Mouse (Mus musculus) liver, embryonic 15.5 days (tissue): ENCODE measurements around the gene Lrig1. TPM values are rescaled to one million over a fixed set of nuclear protein-coding genes. Genes with fewer than 3 reads are reported as not detected.

Source experiments
- ATAC-seq: fragments of 200-750 bp; cut with Nextera tagmentation; 2 replicates; pipeline ENCODE4 v1.8.0; 2017; ENCODE audit warnings: moderate number of reproducible peaks, mild to moderate bottlenecking, moderate library complexity; ENCODE audit not compliant: insufficient read depth
- H3K27ac ChIP-seq: fragments of 300-500 bp; sonication (generic); replicated peaks from 2 replicates; pipeline ENCODE4 v1.5.1; 2015; ENCODE audit warnings: mild to moderate bottlenecking, inconsistent platforms
- H3K27me3 ChIP-seq: fragments of 300-500 bp; sonication (generic); 2 replicates; pipeline ENCODE4 v1.6.1; 2015; ENCODE audit warnings: mild to moderate bottlenecking, inconsistent platforms
- H3K36me3 ChIP-seq: fragments of 300-500 bp; sonication (generic); replicated peaks from 2 replicates; pipeline ENCODE4 v1.6.1; 2015; ENCODE audit warnings: moderate library complexity, mild to moderate bottlenecking, inconsistent platforms
- H3K4me1 ChIP-seq: fragments of 300-500 bp; sonication (generic); replicated peaks from 2 replicates; pipeline ENCODE4 v1.6.1; 2015; ENCODE audit warnings: inconsistent platforms
- H3K4me2 ChIP-seq: fragments of 300-500 bp; sonication (generic); 2 replicates; pipeline ENCODE4 v1.6.1; 2015; ENCODE audit warnings: moderate library complexity, mild to moderate bottlenecking, inconsistent platforms
- H3K4me3 ChIP-seq: fragments of 300-500 bp; sonication (generic); replicated peaks from 2 replicates; pipeline ENCODE4 v1.5.1; 2015; ENCODE audit warnings: mild to moderate bottlenecking, inconsistent platforms
- H3K9ac ChIP-seq: fragments of 300-500 bp; sonication (generic); 2 replicates; pipeline ENCODE4 v1.6.1; 2015; ENCODE audit warnings: moderate library complexity, mild to moderate bottlenecking, inconsistent platforms
- H3K9me3 ChIP-seq: fragments of 300-500 bp; sonication (generic); replicated peaks from 2 replicates; pipeline ENCODE4 v1.6.1; 2016; ENCODE audit warnings: inconsistent platforms
- WGBS: fragments of 180-500 bp; shearing (Covaris S2); methylation state at CpG from one replicate; pipeline ENCODE4 v1.1.7; 2015; ENCODE audit warnings: mixed read lengths; ENCODE audit not compliant: insufficient replicate concordance; 5-methylcytosine and 5-hydroxymethylcytosine counted together
- polyA plus RNA-seq: library from polyadenylated mRNA; unstranded; fragments of >200 nt; fragmentation: Nextera tagmentation; extraction: Ambion mirVana; gene quantifications from 2 replicates; pipeline ENCODE4 v1.2.1, GENCODE M21; 2015

Gene Lrig1
- polyA plus RNA-seq, 1 experiment from 2014 or later = 2.7 TPM

DNA sequence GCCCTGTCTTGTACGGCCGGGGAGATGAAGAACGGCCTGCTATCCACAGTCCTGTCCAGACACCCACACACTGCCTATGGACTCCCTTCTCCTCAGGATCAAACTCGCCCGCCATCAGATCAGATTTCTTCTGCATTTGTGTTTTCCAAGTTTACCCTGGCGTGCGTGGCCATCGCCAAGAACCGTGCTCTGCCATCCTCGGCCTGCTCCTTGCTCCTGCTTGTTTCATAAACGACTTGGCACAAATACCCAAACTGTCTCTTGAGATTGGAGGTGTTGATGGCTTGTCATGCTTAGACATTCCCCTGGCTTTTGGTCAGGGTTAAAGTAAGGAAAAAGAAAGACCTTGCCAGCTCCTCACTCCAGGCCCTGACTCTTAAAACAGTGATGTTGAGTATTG, 105.2 kb downstream of the Lrig1 start:
- 84% methylated on average over 11 of the region's 11 CpGs for WGBS
- no peak overlapping the region for H3K27ac ChIP-seq
- no peak for ATAC-seq
- no peak overlapping the region for H3K4me3 ChIP-seq
- H3K9ac ChIP-seq = no peak overlapping the region
- H3K9me3 ChIP-seq = no peaks in the 10 kb centered on the region
- H3K27me3 ChIP-seq = no peaks in the 10 kb centered on the region
- H3K4me2 ChIP-seq = no peak overlapping the region
- H3K4me1 ChIP-seq = no peaks in the 10 kb centered on the region
- no peaks in the 10 kb centered on the region for H3K36me3 ChIP-seq

DNA sequence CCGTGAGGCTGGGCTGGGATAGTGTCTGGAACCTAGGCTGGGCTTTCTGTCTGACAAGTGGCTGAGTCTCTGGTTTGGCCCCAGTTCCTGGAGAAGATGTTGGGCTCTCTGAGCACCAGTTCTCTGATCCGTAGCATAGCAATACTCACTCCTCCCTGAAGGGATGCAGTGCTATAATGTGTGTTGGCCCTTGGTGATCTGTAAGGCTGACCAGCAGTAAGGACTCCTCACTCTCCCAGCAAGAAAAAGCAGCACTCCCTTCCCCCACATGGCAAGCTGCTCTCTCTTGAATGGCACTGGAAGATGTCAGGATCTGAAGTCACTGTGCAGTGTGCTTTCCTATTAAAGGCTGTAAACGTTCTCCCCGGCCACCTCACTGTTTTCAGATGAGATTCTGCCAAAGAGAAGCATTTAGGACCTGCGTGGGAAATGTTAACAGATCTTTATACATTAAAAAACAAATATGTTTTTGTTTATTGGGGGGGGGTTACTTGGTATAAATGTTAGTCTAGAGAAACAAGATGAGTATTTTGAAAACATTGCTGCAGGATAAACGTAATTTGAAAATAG, 105.8 kb downstream of the Lrig1 start:
- Histone ChIP-seq H3K27me3 (no peaks in the 10 kb centered on the region), H3K4me2 (no peak overlapping the region), H3K27ac (no peak overlapping the region), H3K4me3 (no peak overlapping the region), H3K9me3 (no peaks in the 10 kb centered on the region), H3K36me3 (no peaks in the 10 kb centered on the region), H3K4me1 (no peaks in the 10 kb centered on the region), H3K9ac (no peak overlapping the region)
- ATAC-seq = no peak
- 65% methylated on average over 6 of the region's 6 CpGs for WGBS

DNA sequence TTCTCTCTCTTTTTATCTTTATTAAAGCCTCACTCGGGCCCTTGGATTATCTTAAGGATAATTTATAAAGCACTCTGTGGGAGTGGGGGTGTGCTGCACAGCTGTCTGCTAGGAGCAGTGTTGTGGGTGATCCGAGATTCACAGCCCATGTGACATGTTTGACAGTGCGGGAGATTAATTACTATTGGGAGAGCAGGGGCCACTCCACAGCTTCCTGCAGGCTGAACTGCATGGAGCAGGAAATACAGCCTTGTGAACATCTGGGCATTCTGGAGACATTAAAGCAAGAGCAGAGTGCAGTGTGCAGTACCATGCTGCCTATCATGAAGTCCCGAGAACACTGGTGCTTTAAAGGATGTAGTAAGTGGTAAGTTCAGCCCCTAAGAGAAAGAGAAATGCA, 107.2 kb downstream of the Lrig1 start:
- 47% methylated on average over 4 of the region's 4 CpGs for WGBS
- H3K4me3 ChIP-seq = no peak overlapping the region
- H3K4me1 ChIP-seq = no peaks in the 10 kb centered on the region
- H3K4me2 ChIP-seq = no peak overlapping the region
- H3K36me3 ChIP-seq = no peaks in the 10 kb centered on the region
- no peak overlapping the region for H3K9ac ChIP-seq
- no peak for ATAC-seq
- H3K27me3 ChIP-seq = no peaks in the 10 kb centered on the region
- no peak overlapping the region for H3K27ac ChIP-seq
- no peaks in the 10 kb centered on the region for H3K9me3 ChIP-seq

DNA sequence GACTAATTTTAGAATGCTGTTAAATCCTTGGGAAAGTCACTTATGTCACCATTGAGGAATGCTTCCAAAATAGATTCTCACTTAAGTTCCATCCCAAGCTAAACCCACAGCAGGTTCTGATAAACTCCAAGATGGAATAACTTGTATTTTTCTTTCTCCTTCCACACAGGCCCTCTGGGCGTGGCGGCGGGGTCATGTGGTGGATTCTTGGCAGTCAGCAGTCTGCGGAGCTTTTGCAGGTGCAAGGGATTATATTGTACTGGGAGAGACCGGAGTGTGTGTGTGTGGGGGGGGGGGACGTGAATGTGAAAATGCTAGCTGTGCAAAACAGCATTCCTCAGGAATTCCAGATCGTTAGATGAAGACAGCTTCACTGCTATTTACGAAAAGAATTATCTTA, 107.7 kb downstream of the Lrig1 start:
- 70% methylated on average over 8 of the region's 8 CpGs for WGBS
- Histone ChIP-seq H3K36me3 (no peaks in the 10 kb centered on the region), H3K4me3 (no peak overlapping the region), H3K4me1 (no peaks in the 10 kb centered on the region), H3K4me2 (no peak overlapping the region), H3K27me3 (no peaks in the 10 kb centered on the region), H3K9me3 (no peaks in the 10 kb centered on the region), H3K9ac (no peak overlapping the region), H3K27ac (no peak overlapping the region)
- no peak for ATAC-seq

DNA sequence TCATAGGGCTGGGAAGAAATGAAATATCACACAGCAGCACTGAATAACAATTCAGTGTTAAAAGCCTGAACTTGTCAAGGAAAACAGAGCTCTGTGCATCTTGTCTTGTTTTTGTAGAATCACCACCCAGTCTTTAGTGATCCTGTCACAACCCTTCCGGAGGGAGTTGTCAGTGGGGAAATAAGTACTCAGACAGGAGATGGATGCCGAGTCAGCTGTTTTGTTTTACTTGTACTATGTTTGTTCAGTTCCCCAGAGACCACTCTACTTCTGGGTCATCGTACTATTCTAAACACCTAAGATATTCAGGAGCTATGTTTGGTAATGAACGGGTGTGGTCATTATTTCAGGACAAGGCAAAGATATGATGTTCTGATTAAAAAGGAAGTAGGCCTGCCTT, 111.6 kb downstream of the Lrig1 start:
- Histone ChIP-seq H3K9ac (no peak overlapping the region), H3K4me3 (no peak overlapping the region), H3K4me1 (no peaks in the 10 kb centered on the region), H3K9me3 (no peaks in the 10 kb centered on the region), H3K36me3 (no peaks in the 10 kb centered on the region), H3K4me2 (no peak overlapping the region), H3K27me3 (no peaks in the 10 kb centered on the region), H3K27ac (no peak overlapping the region)
- no peak for ATAC-seq
- WGBS = 70% methylated on average over 4 of the region's 4 CpGs

DNA sequence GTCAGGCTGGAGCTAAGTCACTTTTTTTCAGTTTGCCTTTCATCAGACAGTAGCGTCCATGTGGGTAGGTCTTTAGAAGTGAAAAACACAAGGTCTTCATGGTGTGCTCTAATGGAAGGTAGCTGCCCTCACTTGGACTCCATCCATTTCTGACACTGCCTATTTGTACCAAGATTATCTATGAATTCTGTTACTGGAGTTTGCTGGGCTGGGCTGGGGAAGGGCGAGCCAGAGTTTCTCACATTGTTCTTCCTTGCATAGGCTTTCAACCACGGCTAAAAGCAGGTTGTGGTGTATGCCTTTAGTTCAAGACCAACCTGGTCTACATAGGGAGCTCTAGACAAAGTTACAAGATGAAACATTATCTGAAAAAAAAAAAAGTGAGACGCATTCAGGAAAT, 115.0 kb downstream of the Lrig1 start:
- Histone ChIP-seq H3K36me3 (no peaks in the 10 kb centered on the region), H3K4me1 (no peaks in the 10 kb centered on the region), H3K27ac (no peak overlapping the region), H3K9me3 (no peaks in the 10 kb centered on the region), H3K27me3 (no peaks in the 10 kb centered on the region), H3K9ac (no peak overlapping the region), H3K4me2 (no peak overlapping the region), H3K4me3 (no peak overlapping the region)
- 59% methylated on average over 4 of the region's 4 CpGs for WGBS
- ATAC-seq = no peak

DNA sequence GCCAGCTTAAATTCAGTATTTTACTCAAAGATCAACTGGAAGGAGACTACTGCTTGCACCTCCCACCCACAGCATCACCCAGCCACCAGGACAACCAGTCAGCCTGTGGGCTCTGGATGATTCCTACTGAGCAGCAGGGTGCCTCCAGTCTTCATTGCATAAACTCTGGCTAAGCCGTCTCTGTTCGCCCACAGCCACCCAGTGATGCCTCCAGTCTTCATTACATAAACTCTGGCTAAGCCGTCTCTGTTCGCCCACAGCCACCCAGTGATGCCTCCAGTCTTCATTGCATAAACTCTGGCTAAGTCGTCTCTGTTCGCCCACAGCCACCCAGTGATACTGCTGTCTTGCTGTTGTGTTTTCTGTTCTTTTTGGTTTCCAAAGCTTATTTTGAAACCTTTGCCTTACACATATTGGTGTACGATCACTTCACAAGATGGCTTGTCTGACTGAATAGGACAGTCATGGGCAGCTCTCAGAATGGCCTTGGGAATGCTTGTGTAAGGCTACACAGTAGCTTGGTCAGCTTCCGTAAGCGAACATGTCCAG, 115.7 kb downstream of the Lrig1 start:
- Histone ChIP-seq H3K36me3 (no peaks in the 10 kb centered on the region), H3K27ac (no peak overlapping the region), H3K9ac (no peak overlapping the region), H3K9me3 (no peaks in the 10 kb centered on the region), H3K4me2 (no peak overlapping the region), H3K4me3 (no peak overlapping the region), H3K4me1 (no peaks in the 10 kb centered on the region), H3K27me3 (no peaks in the 10 kb centered on the region)
- no peak for ATAC-seq
- 77% methylated on average over 9 of the region's 9 CpGs for WGBS

DNA sequence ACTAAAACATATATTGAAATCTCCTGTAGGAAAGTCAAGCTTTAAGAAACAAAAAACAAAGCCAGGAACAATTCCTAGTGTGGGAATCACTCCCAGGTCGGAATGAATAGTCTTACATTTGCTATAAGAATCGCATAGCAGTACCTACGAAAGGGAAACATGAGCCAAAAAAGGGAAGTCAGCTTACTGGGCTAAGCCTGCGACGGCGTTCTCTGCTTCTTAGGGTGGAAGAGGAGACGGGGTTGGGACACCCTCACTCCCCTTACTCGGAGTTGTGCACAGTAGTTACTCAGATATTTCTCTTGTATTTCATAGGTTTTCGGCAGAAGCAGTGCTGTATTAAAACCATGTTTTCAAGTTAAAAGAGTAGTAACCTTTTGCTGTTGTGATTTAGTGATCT, 117.9 kb downstream of the Lrig1 start:
- Histone ChIP-seq H3K4me3 (no peak overlapping the region), H3K4me2 (no peak overlapping the region), H3K9me3 (no peaks in the 10 kb centered on the region), H3K27ac (no peak overlapping the region), H3K4me1 (no peaks in the 10 kb centered on the region), H3K36me3 (no peaks in the 10 kb centered on the region), H3K27me3 (no peaks in the 10 kb centered on the region), H3K9ac (no peak overlapping the region)
- WGBS = 48% methylated on average over 9 of the region's 9 CpGs
- no peak for ATAC-seq

DNA sequence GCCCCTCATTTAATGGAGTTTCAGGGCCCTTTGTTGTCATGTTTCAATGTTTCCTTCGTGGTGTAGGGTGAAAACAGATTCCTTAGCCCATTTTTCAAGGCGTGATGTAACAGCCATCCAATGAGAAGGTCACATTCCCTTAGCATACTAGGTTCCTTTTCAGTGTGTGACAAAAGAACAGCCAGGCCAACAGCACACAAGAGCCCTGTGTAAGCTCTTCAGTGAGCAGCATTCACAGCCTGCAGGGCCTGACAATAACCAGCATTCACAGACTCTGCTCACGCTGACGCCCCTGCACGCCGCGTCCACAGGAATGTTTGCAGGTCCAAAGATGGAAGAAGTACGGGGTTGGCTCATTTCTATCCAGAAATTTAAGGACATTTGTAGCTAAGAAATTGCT, 122.0 kb downstream of the Lrig1 start:
- no peak for ATAC-seq
- no peaks in the 10 kb centered on the region for H3K27me3 ChIP-seq
- H3K36me3 ChIP-seq = no peaks in the 10 kb centered on the region
- no peak overlapping the region for H3K27ac ChIP-seq
- H3K9me3 ChIP-seq = no peaks in the 10 kb centered on the region
- WGBS = 81% methylated on average over 8 of the region's 8 CpGs
- no peak overlapping the region for H3K9ac ChIP-seq
- no peak overlapping the region for H3K4me3 ChIP-seq
- no peaks in the 10 kb centered on the region for H3K4me1 ChIP-seq
- no peak overlapping the region for H3K4me2 ChIP-seq

DNA sequence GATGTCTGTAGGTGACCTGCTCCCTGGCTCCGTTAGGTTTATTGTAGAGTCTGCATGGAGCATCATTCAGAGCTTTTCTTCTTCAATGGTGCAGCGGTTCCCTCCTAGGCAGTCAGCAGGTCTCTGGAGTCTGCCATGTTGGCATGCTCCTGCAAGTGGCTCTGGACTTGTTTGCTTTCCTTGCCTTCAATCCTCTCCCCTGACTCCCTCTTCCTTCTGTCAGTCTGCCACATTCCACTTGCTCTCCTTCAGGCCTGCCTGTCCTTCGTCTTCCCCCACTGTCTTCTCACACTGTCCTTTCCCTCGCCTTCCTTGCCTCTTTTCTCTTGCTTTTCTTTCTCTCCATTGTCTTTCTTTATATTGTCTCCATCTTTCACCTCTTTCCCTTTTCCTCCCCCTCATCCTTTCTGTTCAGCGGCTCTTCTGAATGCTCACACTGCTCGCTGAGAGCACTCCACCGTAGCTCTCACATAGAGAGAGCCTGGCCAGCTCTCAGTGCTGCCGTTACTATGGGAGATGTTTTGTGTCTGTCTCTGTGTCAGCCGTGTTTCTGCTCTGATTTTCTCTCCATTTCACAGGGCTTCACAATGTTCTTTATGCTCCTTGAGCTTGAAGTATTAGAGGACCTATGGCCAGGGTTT, 124.3 kb downstream of the Lrig1 start:
- H3K27ac ChIP-seq = no peak overlapping the region
- no peak overlapping the region for H3K4me2 ChIP-seq
- 69% methylated on average over 9 of the region's 9 CpGs for WGBS
- ATAC-seq = no peak
- no peak overlapping the region for H3K9ac ChIP-seq
- H3K27me3 ChIP-seq = no peaks in the 10 kb centered on the region
- H3K9me3 ChIP-seq = no peaks in the 10 kb centered on the region
- no peak overlapping the region for H3K4me3 ChIP-seq
- no peaks in the 10 kb centered on the region for H3K36me3 ChIP-seq
- no peaks in the 10 kb centered on the region for H3K4me1 ChIP-seq

DNA sequence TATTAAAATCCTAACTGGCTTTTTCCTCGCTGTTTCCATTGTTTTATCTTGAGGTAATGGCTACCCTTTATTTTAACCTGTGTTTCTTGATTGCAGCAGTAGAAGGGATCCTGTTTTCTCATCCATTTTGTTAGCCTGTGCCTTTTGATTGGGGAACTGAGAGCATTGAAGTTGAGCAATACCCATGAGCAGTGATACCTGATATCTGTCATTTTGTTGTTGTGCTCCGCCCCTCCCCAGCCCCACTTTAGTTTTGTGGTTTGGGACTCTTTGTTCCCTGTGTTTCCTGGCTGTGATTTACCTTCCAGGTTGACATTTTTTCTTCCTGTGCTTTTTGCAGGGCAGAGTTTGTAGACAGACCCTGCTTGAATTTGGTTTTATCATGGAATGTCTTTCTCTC, 131.9 kb downstream of the Lrig1 start:
- WGBS = 62% methylated on average over 2 of the region's 2 CpGs

DNA sequence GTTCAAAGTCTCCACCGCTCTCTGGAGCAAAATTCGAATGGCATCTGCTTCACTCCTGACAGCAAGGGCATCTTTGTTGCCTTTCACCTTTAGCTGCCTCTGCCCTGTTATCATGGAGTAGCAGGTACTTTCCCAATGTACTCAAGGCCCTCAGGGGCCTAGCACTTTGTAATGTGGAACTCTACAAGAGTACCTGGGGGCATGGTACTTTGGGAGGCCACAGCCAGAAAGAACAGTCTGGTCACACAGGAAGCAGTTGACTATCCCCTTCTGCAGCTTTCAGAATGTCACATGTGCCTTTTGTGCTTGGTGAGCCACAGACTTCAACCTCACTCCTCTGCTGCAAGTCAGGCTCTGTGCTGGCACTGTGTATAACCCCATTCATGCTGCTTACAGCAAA, 134.2 kb downstream of the Lrig1 start:
- Histone ChIP-seq H3K36me3 (no peaks in the 10 kb centered on the region), H3K4me2 (no peak overlapping the region), H3K4me3 (no peak overlapping the region), H3K27ac (no peak overlapping the region), H3K9ac (no peak overlapping the region), H3K9me3 (no peaks in the 10 kb centered on the region), H3K27me3 (no peaks in the 10 kb centered on the region), H3K4me1 (no peaks in the 10 kb centered on the region)
- WGBS = 90% methylated on average over 2 of the region's 2 CpGs
- ATAC-seq = no peak

More for the DNA sequence above, 131.9 kb downstream of the Lrig1 start:
- no peaks in the 10 kb centered on the region for H3K9me3 ChIP-seq
- no peak overlapping the region for H3K4me2 ChIP-seq
- H3K4me3 ChIP-seq = no peak overlapping the region
- no peak overlapping the region for H3K27ac ChIP-seq
- no peaks in the 10 kb centered on the region for H3K4me1 ChIP-seq
- H3K27me3 ChIP-seq = no peaks in the 10 kb centered on the region
- no peak overlapping the region for H3K9ac ChIP-seq
- H3K36me3 ChIP-seq = no peaks in the 10 kb centered on the region
- no peak for ATAC-seq
